Mouse (Mus musculus) lung, adult 2 months (tissue): Measurements from ENCODE around the gene Wbp1.

Experiments
- CTCF ChIP-seq: fragments of 200-500 bp; IDR thresholded peaks from 2 replicates; pipeline ENCODE4 v1.5.1; 2011; ENCODE audit warnings: mild to moderate bottlenecking, low read length, control low read depth; ENCODE audit not compliant: insufficient read depth
- POLR2A ChIP-seq: fragments of 200-500 bp; IDR thresholded peaks from 2 replicates; pipeline ENCODE4 v1.6.1; 2011; ENCODE audit warnings: low read depth, mild to moderate bottlenecking, control low read depth, low read length, borderline replicate concordance; ENCODE audit errors: extremely low read depth

GRCm38 (mm10) chr6:83083497-83083896 is 37.9 kb downstream of the Wbp1 start:
- no peak for TF ChIP-seq CTCF
- no peak for TF ChIP-seq POLR2A
